Mouse (Mus musculus) heart, adult 2 months (tissue): ENCODE data around the gene Tomm70a.

Experiments
- CTCF ChIP-seq: fragments of 200-600 bp; IDR thresholded peaks from 2 replicates; pipeline ENCODE4 v1.8.1; 2022; ENCODE audit warnings: antibody characterized with exemption, mild to moderate bottlenecking, moderate library complexity
- EP300 ChIP-seq: fragments of 200-500 bp; IDR thresholded peaks from 2 replicates; pipeline ENCODE4 v1.6.1; 2011; ENCODE audit warnings: low read depth, low read length, control low read depth; ENCODE audit not compliant: insufficient read depth
- POLR2A ChIP-seq: fragments of 200-500 bp; IDR thresholded peaks from 2 replicates; pipeline ENCODE4 v1.6.1; 2011; ENCODE audit warnings: mild to moderate bottlenecking, low read depth, low read length, control low read depth; ENCODE audit not compliant: insufficient read depth

DNA sequence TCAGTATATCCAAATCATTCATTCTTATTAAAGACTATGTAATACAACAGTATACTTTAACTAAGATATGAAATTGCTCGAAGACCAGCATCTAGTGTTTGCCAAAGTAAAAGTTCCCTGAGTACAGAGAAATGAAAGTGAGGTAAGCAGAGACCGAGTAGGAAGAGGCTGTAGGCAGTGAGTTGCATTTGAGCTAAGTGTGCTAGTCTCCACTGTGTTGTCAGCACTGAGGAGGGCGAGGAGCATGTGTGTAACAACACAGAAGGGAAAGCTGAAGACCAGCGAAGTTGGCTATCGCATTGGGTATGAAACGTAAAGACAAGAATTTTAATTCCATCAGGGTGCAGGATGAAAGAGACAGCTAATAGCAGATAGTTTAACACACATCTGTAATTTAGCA lies 12.1 kb downstream of the Tomm70a start:
- TF ChIP-seq CTCF: no peak
- TF ChIP-seq POLR2A: no peak
- TF ChIP-seq EP300: no peak
